Mouse (Mus musculus) activated CD4-positive, CD25-positive, alpha-beta regulatory T cell (primary cell): ENCODE measurements around the gene Afg3l1. TPM values are rescaled to one million over a fixed set of nuclear protein-coding genes. Genes with fewer than 3 reads are reported as not detected.

Source experiments
- polyA plus RNA-seq, 2 experiments: library from polyadenylated mRNA; unstranded; fragments of 100-300 nt; shearing (Covaris generic); gene quantifications; one replicate each; pipeline ENCODE4 v1.2.1; 2017

The Afg3l1 gene
- 10 to 100 TPM; 67.8 to 68.6 TPM for polyA plus RNA-seq

DNA sequence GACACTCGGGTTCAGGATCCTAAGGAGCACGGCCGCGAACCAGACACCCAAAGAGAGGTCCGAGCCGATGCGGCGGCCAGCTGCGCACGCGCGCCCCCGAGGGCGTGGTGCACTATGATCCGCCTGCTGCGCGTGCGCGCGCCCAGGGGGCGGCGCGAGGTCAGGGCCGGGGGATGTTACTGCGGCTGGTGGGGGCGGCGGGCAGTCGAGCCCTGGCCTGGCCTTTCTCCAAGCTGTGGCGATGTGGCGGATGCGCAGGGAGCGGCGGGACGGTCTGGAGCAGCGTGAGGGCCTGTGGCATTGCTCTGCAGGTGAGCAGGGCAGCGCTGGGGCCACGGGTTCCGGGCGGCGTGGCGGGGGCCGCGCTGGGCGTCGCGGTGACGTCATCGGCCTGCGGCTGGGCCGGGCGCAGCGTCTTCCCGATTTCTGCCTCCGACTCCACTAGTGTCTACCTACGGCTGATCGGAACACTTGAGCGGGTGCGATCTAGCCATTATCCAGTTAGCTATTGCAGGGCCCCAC lies at the start of gene Afg3l1:
Afg3l1 (plus strand) TSS at position 167 of the 522 bp plus-strand sequence.

DNA sequence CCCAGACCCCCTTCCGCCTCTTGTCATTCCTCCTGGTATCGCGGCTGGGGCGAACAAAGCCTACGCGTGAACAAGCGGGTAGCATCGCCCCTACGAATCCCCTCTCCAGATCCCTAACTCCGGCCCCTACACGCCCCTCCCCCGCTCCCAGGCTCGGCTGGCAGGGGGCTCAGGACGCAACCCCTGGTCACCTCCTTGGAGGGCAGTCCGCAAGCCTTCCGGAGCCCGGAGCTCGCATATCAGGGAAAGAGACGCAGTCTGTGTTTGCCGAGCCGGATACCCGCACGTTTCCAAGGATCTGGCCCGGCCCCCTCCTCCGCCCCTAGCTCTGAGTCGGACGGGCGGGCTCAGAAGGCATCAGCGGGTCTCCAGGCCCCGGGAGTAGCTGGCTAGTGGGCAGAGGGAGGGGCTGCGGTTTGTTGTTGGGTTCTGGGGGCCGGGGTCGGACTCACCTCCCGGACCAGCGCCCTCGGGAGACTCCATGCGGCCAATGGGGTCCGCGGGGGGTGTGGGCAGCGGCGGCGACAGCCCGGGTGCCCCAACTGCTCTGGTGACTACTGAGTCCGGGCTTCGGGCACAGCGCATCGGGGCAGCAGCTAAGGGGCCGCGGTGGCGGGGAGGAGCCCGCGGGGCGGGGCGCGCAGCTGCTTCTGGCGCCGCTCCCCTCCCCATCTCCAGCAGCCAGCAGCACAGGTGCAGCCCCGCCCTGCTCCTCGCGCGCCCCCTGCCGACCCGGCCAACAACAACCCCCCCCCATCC lies 37.3 kb downstream of the Afg3l1 start, which contains the start of gene Dbndd1:
Dbndd1 (minus strand) TSS at position 683 of the 759 bp plus-strand sequence.

DNA sequence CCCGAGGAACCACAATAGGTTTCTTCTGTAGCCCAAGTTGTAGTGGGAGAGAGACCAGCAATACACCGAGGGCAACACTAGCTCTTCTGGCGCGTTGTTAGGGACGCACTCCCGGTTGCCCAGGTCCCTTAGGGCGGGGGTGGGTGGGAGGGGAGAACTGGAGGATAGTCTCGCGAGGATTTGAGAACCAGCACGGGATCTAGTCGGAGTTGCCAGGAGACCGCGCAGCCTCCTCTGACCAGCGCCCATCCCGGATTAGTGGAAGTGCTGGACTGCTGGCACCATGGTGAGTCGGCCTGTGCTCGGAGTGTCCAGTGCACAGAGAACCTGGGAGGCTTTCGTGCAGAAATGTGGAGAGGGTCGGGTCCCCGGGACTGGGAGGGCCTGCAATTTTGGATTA lies 41.0 kb downstream of the Afg3l1 start, which contains the start of gene Gas8:
Gas8 (plus strand) TSS at position 168 of the 400 bp plus-strand sequence.

Other genes with a start within 250 kb of the Afg3l1 start
- gene Spata2l, start 241.7 kb upstream of the Afg3l1 start, polyA plus RNA-seq: 10 to 100 TPM; 14.7 to 17.1 TPM
- gene Zfp276, start 223.7 kb upstream of the Afg3l1 start, polyA plus RNA-seq: 10 to 100 TPM; 25.1 to 28.7 TPM
- 10 to 100 TPM; 20.4 to 28.6 TPM for gene Vps9d1, start 223.6 kb upstream of the Afg3l1 start, polyA plus RNA-seq
- gene Fanca, start 159.3 kb upstream of the Afg3l1 start, polyA plus RNA-seq: 10 to 100 TPM in 1 of 2 experiments, 1 to 10 TPM in 1; 9.7 to 15.2 TPM
- gene Spire2, start 145.2 kb upstream of the Afg3l1 start, polyA plus RNA-seq: under 1 TPM in 1 of 2 experiments, not detected in 1; 0.18 TPM
- 100 to 1,000 TPM; 241 to 246 TPM for gene Tcf25, start 104.2 kb upstream of the Afg3l1 start, polyA plus RNA-seq
- gene Mc1r, start 70.8 kb upstream of the Afg3l1 start, polyA plus RNA-seq: under 1 TPM; 0.13 to 0.18 TPM
- under 1 TPM in 1 of 2 experiments, not detected in 1; 0.58 TPM for gene Tubb3, start 66.5 kb upstream of the Afg3l1 start, polyA plus RNA-seq
- 10 to 100 TPM in 1 of 2 experiments, 1 to 10 TPM in 1; 8.8 to 13.3 TPM for gene Def8, start 54.4 kb upstream of the Afg3l1 start, polyA plus RNA-seq
- under 1 TPM; 0.31 to 0.86 TPM for gene Dbndd1, start 37.6 kb downstream of the Afg3l1 start, polyA plus RNA-seq
- 1 to 10 TPM; 7.7 to 9.6 TPM for gene Gas8, start 40.9 kb downstream of the Afg3l1 start, polyA plus RNA-seq
- gene Rhou, start 176.0 kb downstream of the Afg3l1 start, polyA plus RNA-seq: under 1 TPM; 0.14 to 0.36 TPM